Mouse (Mus musculus): ENCODE measurements at regions not wholly inside any gene's neighbourhood (a gene's known extent, or its start where the extent isn't known, plus 50 kb on each side); places are given as distances from the start of the nearest gene placed in this dataset.

GRCm38 (mm10) chr2:116949741-116950140 lies 71.2 kb downstream of the Tmco5 start:
- TF ChIP-seq EP300 (IDR thresholded peaks at IDR 0.05; ENCODE audit: low read depth), result no peak
- no peak for TF ChIP-seq CTCF (IDR thresholded peaks at IDR 0.05; ENCODE audit: low read depth)
